Mouse (Mus musculus): Measurements from ENCODE around the gene Camta1.
"Not testable (repeated sequence)": the region's sequence is repeated elsewhere in the genome, so short reads cannot be mapped to it uniquely, and the experiment has no call there.

The Camta1 gene

GRCm38 (mm10) chr4:150896896-150897624 lies 964.6 kb downstream of the Camta1 start:
- no peak for DNase-seq (ENCODE audit: low spot score)

GRCm38 (mm10) chr4:150894718-150895501 lies 966.8 kb downstream of the Camta1 start:
- DNase-seq (ENCODE audit: low spot score), result no peak

GRCm38 (mm10) chr4:150891308-150891707 lies 970.4 kb downstream of the Camta1 start:
- no peak for DNase-seq (ENCODE audit: low spot score)

GRCm38 (mm10) chr4:150889955-150890315 lies 971.7 kb downstream of the Camta1 start:
- no peak for DNase-seq (ENCODE audit: low spot score)

GRCm38 (mm10) chr4:150889273-150889954 lies 972.3 kb downstream of the Camta1 start:
- no peak for DNase-seq (ENCODE audit: low spot score)

- DNase-seq (ENCODE audit: low spot score), result no peak
Observed at GRCm38 (mm10) chr4:150888492-150888891, 973.2 kb downstream of the Camta1 start.

GRCm38 (mm10) chr4:150887903-150888302 lies 973.8 kb downstream of the Camta1 start:
- DNase-seq (ENCODE audit: low spot score), result no peak

GRCm38 (mm10) chr4:150882632-150883031 lies 979.0 kb downstream of the Camta1 start:
- no peak for DNase-seq (ENCODE audit: low spot score)

- no peak for DNase-seq (ENCODE audit: low spot score)
Observed at GRCm38 (mm10) chr4:150880364-150880763, 981.3 kb downstream of the Camta1 start.

- DNase-seq (ENCODE audit: low spot score), result no peak
Observed at GRCm38 (mm10) chr4:150879631-150880030, 982.0 kb downstream of the Camta1 start.

GRCm38 (mm10) chr4:150875393-150875792 lies 986.3 kb downstream of the Camta1 start:
- no peak for DNase-seq (ENCODE audit: low spot score)

GRCm38 (mm10) chr4:150874416-150874815 lies 987.3 kb downstream of the Camta1 start:
- not testable (repeated sequence) for DNase-seq (ENCODE audit: low spot score)

GRCm38 (mm10) chr4:150872681-150873080 lies 989.0 kb downstream of the Camta1 start:
- no peak for DNase-seq (ENCODE audit: low spot score)

- no peak for DNase-seq (ENCODE audit: low spot score)
Observed at GRCm38 (mm10) chr4:150872139-150872651, 989.5 kb downstream of the Camta1 start.

GRCm38 (mm10) chr4:150871392-150872138 lies 990.1 kb downstream of the Camta1 start:
- no peak for DNase-seq (ENCODE audit: low spot score)

GRCm38 (mm10) chr4:150870963-150871391 lies 990.7 kb downstream of the Camta1 start:
- DNase-seq (ENCODE audit: low spot score), result no peak

- DNase-seq (ENCODE audit: low spot score), result no peak
Observed at GRCm38 (mm10) chr4:150869276-150870197, 992.1 kb downstream of the Camta1 start.

GRCm38 (mm10) chr4:150868859-150869258 lies 992.8 kb downstream of the Camta1 start:
- no peak for DNase-seq (ENCODE audit: low spot score)

- DNase-seq (ENCODE audit: low spot score), result no peak
Observed at GRCm38 (mm10) chr4:150868161-150868560, 993.5 kb downstream of the Camta1 start.
